Mouse (Mus musculus) left cerebral cortex, postnatal 14 days (tissue): ENCODE results near the gene Arsg. TPM values are rescaled to one million over a fixed set of nuclear protein-coding genes. Genes with fewer than 3 reads are reported as not detected.

Source experiments
- DNase-seq, 2 experiments: peaks; one replicate each; pipeline ENCODE4 v3.0.0; 2021 to 2022; ENCODE audit warnings: low spot score in 2 of 2, mixed read lengths in 1 of 2
- intact Hi-C: fragments of 180-260 bp; cut with DNase I; formaldehyde crosslinking; loops from one replicate; pipeline ENCODE4 v1.15.1; 2025
- total RNA-seq, 2 experiments: library from RNA; stranded (reverse); gene quantifications; 2 replicates each; pipeline ENCODE4 v1.2.3; 2021

Arsg gene
- total RNA-seq, 2 experiments from 2014 or later, result 5.9 to 7.1 TPM

DNA sequence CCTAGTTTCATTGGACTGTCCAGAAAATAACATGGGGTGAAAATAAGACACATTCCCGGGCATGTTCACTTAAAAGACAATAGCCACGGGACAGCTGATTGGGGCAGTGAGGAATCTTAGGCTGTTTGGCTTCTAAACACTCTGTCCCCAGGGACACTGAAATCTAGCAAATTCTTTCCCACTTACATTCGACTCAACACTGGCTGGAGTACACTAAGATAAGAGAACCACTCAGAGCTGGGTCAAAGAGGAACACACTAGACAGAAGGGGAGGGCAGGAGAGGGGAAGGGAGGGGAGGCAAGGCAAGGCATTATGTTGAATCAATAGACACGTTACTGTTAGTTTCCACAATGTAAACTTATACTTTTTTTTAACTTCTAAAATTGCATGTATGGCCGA is 12.6 kb upstream of the Arsg start:
- intact Hi-C loops, result no loop called here

DNA sequence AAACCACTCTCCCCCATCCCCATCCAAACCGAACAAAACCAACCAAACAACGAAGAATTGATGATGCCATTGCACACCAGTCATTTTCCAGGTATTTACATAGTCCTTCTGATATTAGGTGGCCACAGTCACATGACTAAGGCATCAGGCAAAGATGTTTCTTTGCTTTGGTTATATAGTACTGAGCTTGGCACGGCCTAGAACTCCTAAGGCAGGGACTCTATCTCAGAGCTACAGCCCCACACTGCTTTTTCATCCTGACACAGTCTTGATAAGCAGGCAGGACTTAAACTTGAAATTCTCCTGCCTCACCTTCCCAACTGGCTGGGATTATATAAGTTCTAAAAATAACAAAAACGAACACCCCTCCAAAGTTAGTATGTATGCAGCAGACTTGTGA is 8.1 kb upstream of the Arsg start:
- intact Hi-C loops, result no loop called here
- no peak for DNase-seq

More for the DNA sequence above, 12.6 kb upstream of the Arsg start:
- no peak for DNase-seq

DNA sequence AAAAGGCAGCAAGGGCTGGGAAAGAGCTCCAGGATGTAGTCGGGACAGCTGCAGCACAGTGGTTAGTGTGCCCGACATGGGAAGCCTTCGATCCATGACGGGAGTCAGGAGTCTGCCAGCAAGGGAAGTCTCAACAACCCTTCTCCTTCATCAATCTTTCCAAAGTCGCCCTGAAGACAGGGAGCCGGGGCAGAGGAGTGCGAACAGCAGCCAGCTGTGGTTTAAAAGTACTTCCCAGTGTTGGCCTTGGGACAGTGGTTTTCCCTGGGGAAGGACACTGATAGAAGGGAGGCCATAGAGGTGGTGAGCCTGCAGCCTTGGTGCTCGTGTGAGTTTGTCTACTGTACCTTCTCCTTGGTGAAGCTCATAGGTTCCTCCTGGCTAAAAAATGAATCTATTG is 6.2 kb upstream of the Arsg start:
- DNase-seq, result no peak

DNA sequence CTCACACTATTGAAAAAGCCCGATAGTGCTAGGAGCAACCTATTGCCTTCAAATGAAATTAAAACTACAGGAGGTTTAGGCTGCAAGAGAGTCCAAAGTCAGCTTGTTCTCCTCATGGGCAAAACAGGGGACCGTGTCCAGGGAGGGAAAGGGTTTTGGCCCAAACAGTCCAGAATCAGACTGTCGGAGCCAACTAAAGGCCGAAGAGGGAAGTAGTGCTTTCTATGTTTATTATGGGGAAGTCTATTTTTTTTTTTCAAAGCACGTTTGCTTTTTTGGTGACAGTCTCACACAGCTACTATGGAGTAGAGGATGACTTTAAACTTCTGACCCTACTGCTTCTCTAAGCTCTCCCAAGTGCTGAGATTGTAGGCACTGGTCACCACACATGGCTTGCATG is 5.0 kb upstream of the Arsg start:
- intact Hi-C loops, result no loop called here
- DNase-seq, result no peak

More for the DNA sequence above, 6.2 kb upstream of the Arsg start:
- intact Hi-C loops, result no loop called here

DNA sequence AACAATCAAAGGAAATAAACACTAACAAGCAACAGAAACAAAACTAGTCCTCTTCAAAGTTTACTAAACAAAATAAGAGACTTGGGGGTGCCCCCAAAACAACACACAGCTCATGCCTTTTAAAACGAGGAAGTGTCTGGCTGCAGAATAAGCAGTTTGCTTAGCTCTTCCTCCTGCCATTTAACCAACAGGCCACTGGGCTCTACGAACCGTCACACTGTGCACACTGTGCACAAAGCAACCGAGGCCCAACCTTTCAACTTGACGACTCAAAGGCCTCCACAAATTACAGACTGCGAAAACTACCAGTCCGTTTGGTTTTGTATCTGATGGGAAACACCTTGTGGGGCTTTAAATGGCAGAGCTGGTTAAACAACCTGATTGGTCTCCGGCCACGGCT is 3.0 kb upstream of the Arsg start:
- intact Hi-C loops, result no loop called here

DNA sequence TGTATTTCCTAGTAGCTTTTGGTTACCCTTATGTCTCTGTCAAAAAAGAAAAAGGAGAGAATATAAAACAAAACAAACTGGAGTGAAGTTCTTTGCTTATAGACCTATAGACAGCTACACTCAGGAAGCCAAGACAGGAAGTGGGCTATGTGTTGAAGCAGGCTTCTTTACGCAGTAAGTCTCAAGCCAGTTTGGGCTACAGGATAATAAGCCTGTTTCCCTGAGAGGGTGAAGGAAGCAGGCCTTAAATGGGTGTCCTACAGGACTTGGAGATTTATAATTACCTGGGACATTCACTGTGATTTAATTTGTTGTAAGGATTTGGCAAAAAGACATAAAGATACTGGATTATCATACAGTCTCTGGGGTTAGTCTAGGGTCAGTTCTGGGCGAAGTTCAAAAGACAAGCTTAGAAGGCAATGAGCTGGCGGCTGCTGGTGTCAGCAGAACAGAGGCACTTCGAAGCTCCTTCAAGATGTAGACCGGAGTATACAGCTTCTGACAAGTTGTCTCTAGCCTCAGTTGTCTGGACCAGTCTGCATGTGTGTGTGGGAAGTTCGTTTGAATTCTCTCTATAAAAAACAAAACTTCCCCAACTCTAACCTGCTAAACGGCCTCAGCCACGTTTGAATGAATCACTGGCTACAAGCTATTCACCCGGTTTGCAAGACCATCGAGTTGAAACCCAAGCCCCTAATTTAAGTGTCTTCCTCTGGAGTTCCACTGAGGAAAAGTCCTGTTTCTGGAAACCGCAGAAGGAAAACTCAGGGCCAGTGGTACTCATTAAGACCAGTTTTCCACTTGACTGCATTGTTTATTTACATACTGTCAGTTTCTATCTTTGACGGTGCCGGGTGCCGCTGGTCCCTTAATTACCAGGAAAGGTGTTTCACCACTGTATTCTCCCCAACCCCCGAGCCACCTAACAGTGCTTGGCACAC is 2.0 kb upstream of the Arsg start:
- intact Hi-C loops, result no loop called here
- no peak for DNase-seq

More for the DNA sequence above, 3.0 kb upstream of the Arsg start:
- no peak for DNase-seq

DNA sequence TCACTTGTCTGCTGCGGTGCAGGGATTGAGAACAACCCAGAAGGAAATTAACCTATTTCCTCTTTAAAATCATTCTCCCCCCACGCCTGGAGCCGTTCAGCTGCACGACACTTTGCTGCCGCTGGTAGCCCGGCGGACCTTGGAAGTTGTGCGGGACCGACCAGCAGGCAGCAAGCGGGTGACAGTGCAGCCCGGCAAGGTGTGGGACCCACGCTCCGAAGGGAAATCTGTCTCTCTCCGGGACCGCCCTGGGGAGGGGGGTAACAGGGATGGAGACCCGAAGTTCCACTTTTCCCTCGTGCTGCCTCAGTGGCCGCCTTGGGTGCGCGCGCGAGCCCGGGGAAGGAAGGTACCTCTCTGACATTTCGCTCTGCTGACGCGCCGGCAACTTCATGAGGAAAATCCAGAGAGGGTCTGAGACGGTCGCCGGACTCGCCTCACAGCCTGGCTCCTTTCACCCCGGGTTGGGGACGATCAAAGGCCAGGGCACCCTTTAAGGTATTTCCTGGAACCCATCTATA is 943 bp upstream of the Arsg start:
- intact Hi-C loops, result no loop called here
- DNase-seq, result peak in 1 of 2 experiments; percentile 15

DNA sequence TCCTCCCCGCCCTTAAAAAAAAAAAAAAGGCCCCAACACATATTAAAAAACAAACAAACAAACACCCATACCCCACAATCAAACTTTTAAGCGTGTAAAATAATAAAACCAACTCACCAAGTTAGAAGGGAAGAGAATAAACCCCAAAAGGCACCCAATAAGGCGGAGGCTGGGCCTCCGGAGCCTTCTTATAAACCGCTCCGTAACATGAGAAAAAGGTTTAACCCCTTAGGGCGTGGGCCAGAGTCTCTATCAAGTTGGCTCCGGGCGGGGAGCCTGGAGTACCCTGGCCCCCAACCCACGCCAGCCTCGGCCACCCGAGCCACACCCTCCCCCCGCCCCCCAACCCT is 378 bp upstream of the Arsg start:
- no peak for DNase-seq
- intact Hi-C loops, result no loop called here

DNA sequence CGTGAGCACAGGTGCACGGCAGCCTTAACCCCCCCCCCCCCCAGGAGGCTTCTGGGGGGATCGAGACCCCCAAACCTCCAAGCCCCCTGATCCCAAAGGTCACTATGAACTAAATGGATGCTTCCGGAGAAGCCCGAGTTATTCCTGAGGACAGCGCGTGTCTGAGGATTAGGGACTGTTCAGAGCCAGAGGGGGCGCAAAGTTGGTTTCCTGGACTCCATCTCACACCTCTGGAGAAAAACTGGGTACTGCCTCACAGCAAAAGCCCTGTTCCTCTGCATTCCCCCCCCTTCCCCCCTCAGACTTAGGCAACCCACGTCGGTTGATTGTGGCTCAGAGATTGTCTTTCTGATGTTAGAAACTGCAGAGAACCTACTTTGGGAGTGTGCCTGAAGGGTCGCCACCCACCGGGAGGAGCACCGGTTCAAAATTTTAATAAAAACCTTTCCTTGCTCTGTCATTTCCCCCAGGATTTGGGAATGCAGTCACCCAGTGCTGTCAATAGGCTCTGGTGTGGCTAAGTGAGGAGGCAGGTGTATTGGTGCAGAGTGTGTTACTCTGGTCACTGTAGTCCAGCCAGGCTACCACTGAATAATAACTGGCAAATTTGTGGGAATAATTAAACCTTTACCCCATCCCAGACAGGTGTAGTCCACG is 1.0 kb downstream of the Arsg start:
- intact Hi-C loops, result no loop called here
- peak in 1 of 2 experiments; percentile 67 for DNase-seq

DNA sequence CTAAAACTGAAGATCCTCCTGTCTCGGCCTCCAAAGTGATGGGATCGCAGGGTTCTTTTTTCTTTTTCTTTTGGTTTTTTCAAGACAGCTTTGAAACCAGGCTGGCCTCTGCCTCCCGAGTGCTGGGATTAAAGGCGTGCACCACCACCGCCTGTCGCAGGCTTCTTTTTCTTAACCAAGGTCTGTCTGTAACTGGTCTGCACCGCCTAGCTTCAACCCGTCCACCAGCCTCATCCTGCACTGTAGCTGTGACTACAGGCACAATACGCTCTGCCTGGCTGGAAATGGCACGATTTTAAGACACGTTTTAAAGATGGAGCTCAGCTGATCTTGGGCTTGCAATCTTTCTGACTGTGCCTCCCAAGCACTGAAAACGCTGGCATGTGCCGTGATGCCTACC is 1.7 kb downstream of the Arsg start:
- no peak for DNase-seq
- intact Hi-C loops, result no loop called here

DNA sequence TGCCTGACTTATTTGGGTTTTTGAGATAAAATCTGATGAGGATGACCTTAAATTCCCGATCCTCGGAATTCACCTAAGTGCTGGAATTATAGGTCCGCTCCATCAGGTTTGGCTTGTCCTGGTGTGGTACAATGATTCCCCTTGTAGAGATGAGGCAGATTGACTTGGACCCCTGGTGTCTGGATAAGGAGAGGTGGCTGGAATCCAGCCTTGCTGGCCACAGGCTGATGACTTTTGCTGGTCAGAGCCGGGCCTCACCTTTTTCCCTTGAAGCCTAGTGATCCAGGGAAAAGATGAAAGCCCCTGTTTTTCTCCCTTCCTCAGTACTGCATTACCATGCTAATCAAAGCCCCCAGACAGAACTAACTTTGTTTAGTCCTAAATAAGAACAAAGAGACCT is 2.5 kb downstream of the Arsg start:
- DNase-seq, result no peak
- intact Hi-C loops, result no loop called here

DNA sequence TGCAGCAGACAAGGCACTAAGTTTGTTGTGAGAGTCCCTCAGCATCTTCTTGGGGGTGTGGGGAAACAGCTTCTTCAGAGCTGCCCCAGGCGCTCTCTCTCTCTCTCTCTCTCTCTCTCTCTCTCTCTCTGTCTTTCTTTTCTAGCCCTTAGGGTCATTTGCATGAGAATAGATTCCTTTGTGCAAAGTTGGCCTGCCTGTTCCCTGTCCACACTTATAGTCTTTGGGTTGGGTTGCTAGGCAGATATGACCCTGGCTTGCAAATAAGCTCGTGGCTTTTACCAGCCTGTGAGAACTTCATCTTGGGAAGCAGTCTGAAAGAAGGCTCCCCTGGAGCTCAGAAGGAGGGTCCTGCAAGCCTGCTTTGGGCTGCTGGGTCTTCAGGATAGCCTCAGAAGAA is 3.1 kb downstream of the Arsg start:
- intact Hi-C loops, result no loop called here

DNA sequence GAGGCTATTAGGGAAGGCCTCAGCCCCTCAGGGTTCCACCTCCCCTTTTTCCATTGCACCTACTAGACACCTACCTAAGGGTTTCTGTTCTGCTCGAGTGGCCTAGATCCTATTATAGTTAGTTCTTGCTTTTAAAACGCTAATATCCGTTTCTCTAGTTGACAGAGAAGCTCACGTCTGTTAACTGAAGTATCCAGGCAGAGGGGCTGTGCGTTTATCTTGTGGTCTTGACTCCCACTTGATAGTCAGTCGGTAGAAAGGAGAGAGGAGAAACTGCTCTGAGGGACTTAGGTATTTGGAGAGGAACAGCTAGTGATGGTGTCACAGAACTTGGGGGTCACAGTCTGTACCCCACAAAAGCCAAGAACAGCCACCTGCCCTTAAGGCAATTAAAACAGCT is 3.5 kb downstream of the Arsg start:
- no peak for DNase-seq
- intact Hi-C loops, result no loop called here

More for the DNA sequence above, 3.1 kb downstream of the Arsg start:
- no peak for DNase-seq

DNA sequence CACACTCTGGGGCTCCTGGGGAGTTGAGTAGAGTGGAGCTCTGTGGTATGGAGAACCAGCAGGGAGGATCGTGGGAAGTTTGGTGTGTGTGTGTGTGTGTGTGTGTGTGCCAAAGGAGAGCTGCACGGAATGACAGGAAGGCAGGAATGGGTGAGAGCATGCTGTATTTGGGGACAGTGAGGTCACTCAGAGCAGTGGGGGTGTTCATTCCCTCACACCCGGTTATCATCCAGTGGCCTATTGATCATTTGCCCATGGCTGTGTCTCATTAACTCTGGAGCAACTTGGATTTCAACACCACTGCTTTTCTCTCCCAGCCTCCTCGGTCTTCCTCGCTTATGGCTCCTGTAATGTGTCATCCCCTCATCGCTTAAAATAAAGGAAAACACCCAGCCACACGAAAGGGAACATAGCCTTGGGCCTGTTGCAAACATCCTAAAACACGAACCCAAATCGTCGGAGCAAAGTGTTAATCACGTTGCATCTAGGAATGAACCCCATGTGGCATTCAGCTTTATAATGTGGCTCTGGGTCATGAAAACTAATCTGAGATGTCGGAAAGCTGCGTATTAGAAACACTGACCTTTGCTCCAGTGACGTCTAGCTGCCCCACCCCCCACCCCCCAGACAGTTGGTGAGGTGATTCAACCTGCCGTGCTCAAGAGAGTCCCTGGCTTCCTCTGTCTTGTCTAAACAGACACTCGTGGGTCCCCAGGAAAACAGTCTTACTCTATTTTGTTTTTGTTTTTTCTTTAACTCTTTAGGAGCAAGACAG is 4.6 kb downstream of the Arsg start:
- intact Hi-C loops, result no loop called here
- no peak for DNase-seq

DNA sequence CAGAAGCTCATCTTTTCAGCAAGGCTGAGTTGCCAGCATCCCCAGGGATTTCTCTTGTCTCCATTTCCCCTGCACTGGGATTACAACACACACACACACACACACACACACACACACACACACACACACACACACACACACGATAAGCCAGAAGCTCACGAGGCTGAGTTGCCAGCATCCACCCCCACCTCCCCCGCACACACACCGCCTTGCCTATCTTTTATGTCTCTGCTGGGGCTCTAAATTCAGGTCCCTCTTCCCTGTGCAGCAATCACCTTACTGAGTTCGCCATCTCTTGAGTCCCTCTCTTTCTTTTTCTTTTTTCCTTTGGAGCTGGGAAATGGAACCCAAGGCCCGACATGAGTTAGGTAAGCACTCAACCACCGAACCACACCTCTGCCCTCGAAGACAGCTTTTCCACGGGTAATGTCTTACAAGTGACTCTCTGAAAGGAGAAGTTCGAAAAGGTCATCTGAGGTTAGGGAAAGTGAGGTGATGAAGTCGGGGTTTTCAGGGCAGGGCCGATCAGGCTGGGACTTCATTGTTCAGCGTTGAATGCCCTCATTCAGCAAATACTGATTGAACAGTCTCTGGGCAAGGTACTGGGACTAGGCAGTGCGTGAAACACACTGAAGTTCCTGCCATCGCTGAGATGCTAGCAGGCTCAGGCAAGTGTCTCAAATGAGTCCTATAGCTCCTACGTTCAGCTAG is 6.6 kb downstream of the Arsg start:
- intact Hi-C loops, result no loop called here
- DNase-seq, result no peak

DNA sequence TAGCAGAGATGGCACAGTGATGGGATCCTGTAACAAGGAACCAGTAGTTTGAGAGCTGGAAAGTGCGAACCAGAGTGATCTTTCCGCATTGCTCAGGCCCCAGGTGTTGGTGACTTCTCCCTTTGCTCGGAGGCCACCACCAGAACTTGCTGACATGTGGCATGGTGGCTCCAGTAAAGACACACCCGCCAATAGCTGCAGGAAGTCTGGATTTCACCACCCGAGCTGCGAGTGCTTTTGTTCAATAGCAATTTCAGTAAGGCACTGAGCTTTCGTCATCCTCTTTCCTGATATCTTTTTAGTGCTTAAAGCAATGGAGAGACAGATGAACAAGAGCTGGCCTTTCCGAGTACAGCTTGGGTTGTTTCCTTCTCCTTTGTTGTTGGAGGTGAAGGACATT is 7.3 kb downstream of the Arsg start:
- no peak for DNase-seq
- intact Hi-C loops, result no loop called here

DNA sequence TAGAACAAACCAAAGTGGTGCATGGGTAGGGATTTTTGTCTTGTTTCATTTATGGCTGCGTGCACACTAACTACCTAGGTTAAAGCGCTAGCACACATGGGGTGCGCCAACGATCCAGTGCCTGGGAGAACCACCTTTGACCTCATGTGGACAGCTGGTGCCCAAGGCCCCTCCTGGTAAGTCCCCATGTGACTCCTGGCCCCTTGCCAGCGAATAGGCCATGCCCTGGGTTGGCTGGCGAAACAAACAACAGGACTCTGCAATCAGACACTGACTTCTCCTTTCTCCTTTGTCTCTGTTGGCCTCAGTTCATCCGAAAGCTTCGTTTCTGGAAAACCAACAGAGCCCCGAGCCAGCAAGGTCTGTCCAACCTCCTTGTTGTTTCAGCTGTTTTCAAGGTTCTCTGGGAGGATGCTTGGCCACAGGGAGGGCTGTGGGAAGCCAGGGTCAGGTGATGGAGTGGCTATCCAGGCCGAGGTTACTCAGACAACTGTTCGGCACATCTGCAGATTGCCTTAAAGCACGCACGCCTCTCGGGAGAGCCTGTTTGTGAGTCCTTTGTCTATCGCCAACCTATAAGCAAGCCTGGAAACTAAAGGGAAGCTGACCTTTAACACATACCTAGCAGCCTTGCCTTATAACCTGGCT is 12.3 kb downstream of the Arsg start:
- intact Hi-C loops, result no loop called here
- DNase-seq, result peak; percentile 26 to 37

DNA sequence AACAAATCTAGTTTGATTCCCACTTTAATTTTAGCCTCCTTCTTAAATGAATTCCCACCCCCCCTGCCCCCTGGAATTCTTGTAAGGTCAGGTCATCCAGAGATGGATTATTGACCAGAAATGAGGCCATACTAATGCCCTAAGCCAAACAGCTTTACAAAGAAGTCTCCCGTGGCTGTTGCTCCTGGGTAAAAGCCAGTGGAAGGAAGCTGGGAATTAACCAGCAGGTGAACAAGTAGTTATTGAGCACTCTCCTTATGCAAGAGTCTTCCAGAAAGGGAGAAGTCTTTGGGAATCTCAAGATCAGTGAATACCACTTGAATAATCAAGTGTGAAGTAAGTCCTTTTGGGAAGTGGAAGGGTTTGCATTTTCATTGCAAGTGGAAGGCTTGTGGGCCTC is 13.9 kb downstream of the Arsg start:
- intact Hi-C loops, result no loop called here
- no peak for DNase-seq
